Mouse (Mus musculus): ENCODE measurements around the gene Ankle2.

- no peak for TF ChIP-seq CTCF (IDR thresholded peaks at IDR 0.05; ENCODE audit: extremely low read depth, insufficient read depth, insufficient read length, insufficient replicate concordance)
- no peak for TF ChIP-seq POLR2A (IDR thresholded peaks at IDR 0.05; ENCODE audit: low read depth, low read length)
Measured at GRCm38 (mm10) chr5:110285156-110285555, 54.4 kb downstream of the Ankle2 start.
